Mouse (Mus musculus): ENCODE measurements around the gene Maco1. TPM values are rescaled to one million over a fixed set of nuclear protein-coding genes. Genes with fewer than 3 reads are reported as not detected.

Gene Maco1
- total and polyA plus RNA-seq, 2 experiments, result 7.3 to 28.0 TPM

DNA sequence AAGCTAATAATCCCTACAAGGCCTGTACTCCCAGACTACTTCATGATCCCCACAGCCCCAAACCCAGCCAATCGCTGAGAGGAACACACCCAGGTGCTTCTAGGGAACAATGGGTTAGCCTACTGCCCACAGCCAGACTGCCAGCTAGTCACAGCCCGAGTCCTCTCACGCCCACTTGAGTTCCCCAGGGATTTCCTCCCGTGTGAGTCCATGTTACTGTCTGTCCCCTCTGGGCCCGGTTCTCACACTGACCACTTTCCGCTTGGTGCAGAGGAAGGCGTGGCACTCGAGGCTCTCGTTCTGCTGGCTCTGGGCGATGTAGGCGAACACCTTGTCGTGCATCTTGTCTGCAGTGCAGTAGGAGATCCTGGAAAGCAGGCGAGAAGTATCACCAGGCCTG, 98.2 kb downstream of the Maco1 start:
- TF ChIP-seq CTCF (IDR thresholded peaks at IDR 0.05; ENCODE audit: low read depth, low read length) (no peak), POLR2A (IDR thresholded peaks at IDR 0.05; ENCODE audit: extremely low read depth, insufficient read depth, low read length) (no peak)
- Histone ChIP-seq H3K36me3 (ENCODE audit: control insufficient read depth, insufficient read depth, low read length) (no peaks in the 10 kb centered on the region), H3K9ac (ENCODE audit: low read depth, low read length) (no peak overlapping the region)

DNA sequence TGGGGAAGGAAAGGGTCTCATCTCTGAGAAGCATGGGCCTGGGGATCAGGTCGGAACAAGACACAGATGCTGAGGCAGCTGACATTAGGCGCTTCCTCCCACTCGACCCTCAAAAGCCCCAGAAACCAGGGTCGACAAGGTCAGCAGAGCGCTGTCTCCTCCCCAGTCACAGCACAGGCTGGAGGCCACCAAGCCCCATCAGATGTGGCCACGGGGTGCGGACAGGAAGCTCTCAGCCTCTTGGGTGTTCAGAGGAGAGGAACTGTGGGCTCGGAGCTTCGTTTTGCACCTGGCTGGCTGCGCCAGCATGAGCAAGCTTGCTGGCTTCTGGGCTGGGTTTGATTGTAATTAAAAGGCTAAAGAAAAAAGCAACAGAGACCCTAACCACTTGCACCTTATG, 98.8 kb downstream of the Maco1 start:
- H3K27ac ChIP-seq (replicated peaks; ENCODE audit: insufficient read depth, low read depth, low read length), result no peak overlapping the region
- peaks cover 13% of the 10 kb centered on the region for H3K4me1 ChIP-seq (ENCODE audit: control insufficient read depth, insufficient read depth, low read length)
- peaks cover 9% of the 10 kb centered on the region for H3K79me2 ChIP-seq (ENCODE audit: control insufficient read depth, insufficient read depth, low read length)
- H3K27me3 ChIP-seq (ENCODE audit: control insufficient read depth, insufficient read depth, low read length), result no peaks in the 10 kb centered on the region
- H3K9ac ChIP-seq (ENCODE audit: low read depth, low read length), result no peak overlapping the region
- DNase-seq (ENCODE audit: extremely low read depth, low read depth, low spot score), result no peak
- no peaks in the 10 kb centered on the region for H3K36me3 ChIP-seq (ENCODE audit: control insufficient read depth, insufficient read depth, low read length)
- WGBS, result 69% methylated on average over 10 of the region's 10 CpGs
- H3K4me3 ChIP-seq (ENCODE audit: insufficient read depth, low read depth, low read length), result no peak overlapping the region
- TF ChIP-seq CTCF (IDR thresholded peaks at IDR 0.05; ENCODE audit: low read depth, low read length) (no peak), POLR2A (IDR thresholded peaks at IDR 0.05; ENCODE audit: extremely low read depth, insufficient read depth, low read length) (no peak)

More for the DNA sequence above, 98.2 kb downstream of the Maco1 start:
- no peak for DNase-seq (ENCODE audit: extremely low read depth, low read depth, low spot score)
- H3K4me3 ChIP-seq (ENCODE audit: insufficient read depth, low read depth, low read length), result no peak overlapping the region
- WGBS, result 88% methylated on average over 13 of the region's 13 CpGs
- H3K79me2 ChIP-seq (ENCODE audit: control insufficient read depth, insufficient read depth, low read length), result peaks cover 11% of the 10 kb centered on the region
- H3K27ac ChIP-seq (replicated peaks; ENCODE audit: insufficient read depth, low read depth, low read length), result no peak overlapping the region
- H3K27me3 ChIP-seq (ENCODE audit: control insufficient read depth, insufficient read depth, low read length), result no peaks in the 10 kb centered on the region
- H3K4me1 ChIP-seq (ENCODE audit: control insufficient read depth, insufficient read depth, low read length), result peaks cover 19% of the 10 kb centered on the region

DNA sequence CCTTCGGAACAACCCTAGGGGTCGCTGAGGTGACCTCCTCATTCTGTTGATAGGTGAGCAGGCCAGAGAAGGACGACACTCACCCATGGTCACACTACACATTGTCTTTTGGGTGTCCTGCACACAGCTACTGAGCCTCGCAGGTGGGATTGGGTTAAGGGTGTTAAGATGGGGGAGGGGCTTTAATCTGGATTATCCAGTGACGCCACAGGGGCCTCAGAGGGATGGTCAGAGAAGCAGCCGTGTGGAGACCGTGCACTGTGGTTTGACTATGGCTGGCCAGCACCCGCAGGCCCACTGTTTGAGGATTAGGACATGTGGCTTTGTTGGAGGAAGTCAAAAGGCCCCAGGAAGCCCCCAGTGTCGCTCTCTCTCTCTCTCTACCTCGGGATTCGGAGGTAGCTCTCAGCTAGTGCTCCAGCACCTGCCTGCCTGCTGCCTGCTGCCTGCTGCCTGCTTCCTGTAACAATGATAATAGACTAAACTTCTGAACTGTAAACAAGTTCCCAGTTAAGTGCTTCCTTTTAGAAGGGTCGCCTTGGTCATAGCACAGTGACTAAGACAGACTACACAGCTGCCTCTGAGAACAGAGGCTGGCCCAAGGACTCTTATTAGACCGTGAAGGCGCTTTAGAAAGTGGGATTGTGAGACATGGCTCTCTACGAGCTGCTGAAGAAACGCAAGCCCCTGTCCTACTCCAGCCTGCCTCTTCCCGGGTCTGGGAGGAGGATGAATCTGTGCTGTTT, 99.5 kb downstream of the Maco1 start:
- no peak overlapping the region for H3K9ac ChIP-seq (ENCODE audit: low read depth, low read length)
- H3K27me3 ChIP-seq (ENCODE audit: control insufficient read depth, insufficient read depth, low read length), result no peaks in the 10 kb centered on the region
- no peak for DNase-seq (ENCODE audit: extremely low read depth, low read depth, low spot score)
- peaks cover under 1% of the 10 kb centered on the region; the same call in 1 of the 2 replicates for H3K36me3 ChIP-seq (ENCODE audit: control insufficient read depth, insufficient read depth, low read length)
- WGBS, result 78% methylated on average over 17 of the region's 17 CpGs
- no peak overlapping the region for H3K27ac ChIP-seq (replicated peaks; ENCODE audit: insufficient read depth, low read depth, low read length)
- peaks cover 2% of the 10 kb centered on the region for H3K79me2 ChIP-seq (ENCODE audit: control insufficient read depth, insufficient read depth, low read length)
- H3K4me1 ChIP-seq (ENCODE audit: control insufficient read depth, insufficient read depth, low read length), result peaks cover 6% of the 10 kb centered on the region
- H3K4me3 ChIP-seq (ENCODE audit: insufficient read depth, low read depth, low read length), result no peak overlapping the region
- no peak for TF ChIP-seq POLR2A (IDR thresholded peaks at IDR 0.05; ENCODE audit: extremely low read depth, insufficient read depth, low read length)
- TF ChIP-seq CTCF (IDR thresholded peaks at IDR 0.05; ENCODE audit: low read depth, low read length), result no peak

- 63% methylated on average over 11 of the region's 11 CpGs for WGBS
- Histone ChIP-seq H3K36me3 (ENCODE audit: control insufficient read depth, insufficient read depth, low read length) (peaks cover 4% of the 10 kb centered on the region; the same call in 1 of the 2 replicates), H3K4me1 (ENCODE audit: control insufficient read depth, insufficient read depth, low read length) (peaks cover under 1% of the 10 kb centered on the region; the same call in 1 of the 2 replicates), H3K27ac (replicated peaks; ENCODE audit: insufficient read depth, low read depth, low read length) (no peak overlapping the region), H3K9ac (ENCODE audit: low read depth, low read length) (no peak overlapping the region), H3K4me3 (ENCODE audit: insufficient read depth, low read depth, low read length) (no peak overlapping the region), H3K27me3 (ENCODE audit: control insufficient read depth, insufficient read depth, low read length) (no peaks in the 10 kb centered on the region), H3K79me2 (ENCODE audit: control insufficient read depth, insufficient read depth, low read length) (no peaks in the 10 kb centered on the region; the same call in 1 of the 2 replicates)
- TF ChIP-seq CTCF (IDR thresholded peaks at IDR 0.05; ENCODE audit: low read depth, low read length) (no peak), POLR2A (IDR thresholded peaks at IDR 0.05; ENCODE audit: extremely low read depth, insufficient read depth, low read length) (no peak)
- DNase-seq (ENCODE audit: extremely low read depth, low read depth, low spot score), result no peak
These were observed 100.2 kb downstream of the Maco1 start for GRCm38 (mm10) chr4:134752911-134753426.

Other genes starting within 250 kb of the Maco1 start
- gene Man1c1, start 149.1 kb downstream of the Maco1 start, total RNA-seq (2014; rRNA removed), result 1.1 and 1.3 TPM in 2 replicates
- gene Man1c1, start 149.1 kb downstream of the Maco1 start, polyA plus RNA-seq (2012; rRNA removed), result 0.86 and 1.1 TPM in 2 replicates
- gene Ldlrap1, start 85.3 kb downstream of the Maco1 start, total RNA-seq (2014; rRNA removed), result 6.5 and 7.4 TPM in 2 replicates
- gene Ldlrap1, start 85.3 kb downstream of the Maco1 start, polyA plus RNA-seq (2012; rRNA removed), result 19.8 and 21.1 TPM in 2 replicates
- not detected in 2 replicates for gene Rhd, start 11.2 kb upstream of the Maco1 start, total RNA-seq (2014; rRNA removed)
- not detected in 2 replicates for gene Rhd, start 11.2 kb upstream of the Maco1 start, polyA plus RNA-seq (2012; rRNA removed)
- 109 and 115 TPM in 2 replicates for gene Tmem50a, start 61.7 kb upstream of the Maco1 start, total RNA-seq (2014; rRNA removed)
- 90.6 and 92.7 TPM in 2 replicates for gene Tmem50a, start 61.7 kb upstream of the Maco1 start, polyA plus RNA-seq (2012; rRNA removed)
- 200 and 206 TPM in 2 replicates for gene Rsrp1, start 70.2 kb upstream of the Maco1 start, total RNA-seq (2014; rRNA removed)
- gene Rsrp1, start 70.2 kb upstream of the Maco1 start, polyA plus RNA-seq (2012; rRNA removed), result 345 and 403 TPM in 2 replicates
- gene Syf2, start 77.6 kb upstream of the Maco1 start, total RNA-seq (2014; rRNA removed), result 34.4 and 48.0 TPM in 2 replicates
- 11.8 and 12.2 TPM in 2 replicates for gene Syf2, start 77.6 kb upstream of the Maco1 start, polyA plus RNA-seq (2012; rRNA removed)